Mouse (Mus musculus) G1E-ER4 (cell line): ENCODE data around the gene Zfp454. TPM values are rescaled to one million over a fixed set of nuclear protein-coding genes. Genes with fewer than 3 reads are reported as not detected.

ENCODE experiments used
- GATA1 ChIP-seq: IDR thresholded peaks from one replicate; pipeline ENCODE4 v1.8.0; 2012; ENCODE audit warnings: low read length, inconsistent platforms
- polyA plus RNA-seq: library from polyadenylated mRNA; stranded (reverse); fragments of >175 nt; gene quantifications from 2 replicates; pipeline ENCODE4 v1.2.3, GENCODE M21; 2012

The Zfp454 gene
- not detected in 2 replicates for polyA plus RNA-seq

DNA sequence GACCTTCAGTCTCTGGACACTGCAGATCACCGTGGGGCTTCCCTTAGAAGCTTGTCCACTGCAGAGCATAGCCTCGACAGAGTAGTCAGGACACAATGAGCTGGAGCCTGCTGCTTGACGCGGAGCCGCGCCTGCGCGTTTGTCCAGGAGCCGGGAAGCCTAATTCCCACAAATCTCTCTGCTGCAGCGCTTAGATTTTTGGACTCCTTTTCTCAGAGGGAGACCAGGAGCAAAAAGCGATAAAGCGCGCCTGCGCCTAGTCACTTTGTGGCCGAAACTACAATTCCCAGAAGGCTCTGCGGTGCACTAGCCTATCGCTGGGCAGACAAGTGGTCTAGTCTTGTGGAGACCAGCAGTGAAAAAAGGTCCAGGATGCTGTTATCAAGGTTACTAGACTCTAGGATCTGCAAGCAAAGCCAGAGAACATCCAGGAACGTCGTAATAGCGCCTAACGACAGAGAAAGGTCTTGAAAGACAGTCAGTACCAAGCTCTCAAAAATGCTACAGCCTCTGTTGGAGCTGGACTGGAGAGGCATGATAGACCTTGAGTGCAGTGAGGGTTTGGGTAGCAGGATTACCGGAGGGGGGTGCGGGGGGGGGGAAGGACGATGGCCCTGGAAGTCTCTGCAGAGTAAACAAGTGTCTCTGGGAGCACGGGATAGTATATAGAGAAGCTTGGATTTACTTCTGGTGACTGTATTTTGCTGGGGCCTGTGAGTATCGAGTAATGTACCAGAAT lies at the start of gene Zfp454:
Gene Zfp454 (minus strand): TSS at position 262 of the 739 bp plus-strand sequence.
- TF ChIP-seq GATA1 = no peak

DNA sequence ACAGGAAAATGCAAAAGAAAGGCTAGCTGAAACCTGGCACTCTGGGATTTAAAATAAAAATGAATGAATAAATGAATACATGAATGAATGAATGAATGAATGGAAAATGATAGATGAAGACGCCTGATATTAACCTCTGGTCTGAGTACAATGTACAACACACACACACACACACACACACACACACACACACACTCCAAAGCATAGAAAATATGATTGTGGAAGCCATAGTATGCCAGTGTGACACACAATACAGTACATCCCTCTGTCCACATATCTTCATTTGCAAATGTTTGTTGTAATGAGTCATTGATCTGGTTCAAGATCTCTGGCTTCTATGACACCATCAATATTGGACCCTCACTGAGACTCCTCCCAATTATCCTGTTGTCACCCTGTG lies 44.6 kb upstream of the Zfp454 start:
- TF ChIP-seq GATA1 = no peak

DNA sequence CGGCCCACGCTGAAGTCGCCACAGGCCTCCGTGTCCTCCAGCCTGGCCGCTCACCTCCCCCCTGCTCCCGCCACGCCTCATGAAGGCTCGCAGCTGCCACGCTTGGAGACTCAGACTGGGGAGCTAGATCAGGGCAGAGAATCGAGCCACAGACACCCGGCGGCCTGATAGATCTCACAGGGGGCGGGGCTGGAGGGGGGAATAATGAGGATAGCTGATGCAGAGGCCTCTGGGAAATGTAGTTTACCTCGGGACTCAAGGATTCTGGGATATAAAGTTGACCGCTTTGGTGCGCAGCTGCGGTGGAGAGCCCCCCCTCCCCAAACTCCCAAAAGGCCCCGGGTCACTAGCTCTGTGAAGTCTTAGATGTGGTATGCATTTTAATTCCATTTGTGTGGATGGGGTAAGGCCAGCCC lies 44.0 kb upstream of the Zfp454 start, which contains the start of gene Zfp354b:
Gene Zfp354b (minus strand): TSS at position 183 of the 416 bp plus-strand sequence.
- TF ChIP-seq GATA1 = no peak

DNA sequence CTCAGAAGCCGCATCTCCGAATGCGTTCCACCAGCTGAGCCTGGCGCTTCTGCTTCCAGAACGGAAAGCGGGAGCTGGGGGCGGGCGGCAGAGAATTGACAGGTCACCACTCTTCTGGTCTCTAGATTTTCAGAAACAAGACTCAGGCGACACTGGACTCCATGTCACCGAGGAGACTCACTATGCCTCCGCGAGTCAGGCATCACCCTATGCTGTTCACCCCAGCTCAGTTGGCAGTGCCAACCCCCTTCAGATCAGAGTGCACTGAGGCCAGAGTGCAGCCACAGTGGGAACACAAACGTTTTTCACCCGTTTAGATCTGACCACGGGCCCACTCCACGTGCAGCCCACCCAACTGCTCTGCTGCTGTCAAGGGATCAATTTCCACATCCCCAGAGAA lies 43.6 kb upstream of the Zfp454 start:
- no peak for TF ChIP-seq GATA1

DNA sequence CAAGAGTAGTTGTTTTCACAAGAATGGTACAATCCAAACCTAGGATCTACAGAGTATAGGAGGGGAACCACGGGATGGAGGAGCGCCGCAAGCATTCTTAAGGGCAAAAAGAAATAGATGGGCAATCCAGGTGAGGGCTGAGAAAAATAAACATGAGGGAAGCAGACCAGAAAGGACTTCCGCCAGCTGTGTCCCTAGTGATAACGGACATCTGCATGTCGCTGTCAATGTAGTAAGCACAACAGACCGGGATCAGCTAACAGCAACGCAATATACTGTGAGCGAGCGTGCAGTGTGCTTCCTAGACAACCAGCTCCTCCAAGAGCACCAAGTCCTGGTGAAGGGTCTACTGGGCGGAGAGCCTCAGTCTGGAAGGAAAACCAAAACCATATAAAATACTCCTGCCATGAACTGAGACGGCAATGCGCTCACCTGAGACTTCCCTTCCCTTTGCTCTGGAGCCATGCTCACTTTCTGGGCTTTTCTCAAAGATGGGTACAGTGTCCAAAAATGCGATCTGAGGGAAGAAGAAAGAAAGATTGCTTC lies 43.1 kb upstream of the Zfp454 start:
- TF ChIP-seq GATA1 = no peak

DNA sequence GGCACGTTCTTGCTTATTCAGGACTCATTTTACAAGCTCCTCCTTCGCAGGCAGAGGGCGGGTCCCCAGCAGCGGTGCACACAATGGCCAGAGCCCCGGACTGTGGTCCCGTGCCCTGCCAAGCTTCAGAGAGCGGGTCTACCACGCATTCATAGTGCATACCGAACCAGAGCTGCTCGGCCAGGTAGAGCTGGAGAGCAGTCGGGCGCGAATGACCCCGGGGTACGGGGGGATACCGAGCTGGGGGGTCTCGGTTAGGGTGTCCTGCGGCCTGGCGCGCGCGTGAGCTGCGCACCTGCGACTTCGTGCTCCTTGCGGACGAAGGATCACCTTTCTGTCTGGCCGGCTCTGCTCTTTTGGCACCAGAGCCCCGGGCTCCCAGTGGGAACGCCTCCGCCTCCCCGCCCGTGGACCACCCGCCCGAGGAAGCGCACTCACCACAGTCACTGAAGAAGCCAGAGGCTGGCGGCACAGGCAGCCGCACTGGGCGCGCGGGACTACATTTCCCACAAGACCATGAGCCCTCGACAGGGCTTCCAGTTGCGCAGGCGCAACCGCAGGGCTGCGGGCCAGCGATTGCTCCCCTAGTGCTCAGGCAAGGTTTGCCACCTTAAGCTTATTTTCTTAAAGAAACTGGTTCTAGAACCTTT lies 28.3 kb upstream of the Zfp454 start, which contains the start of gene Zfp2:
Gene Zfp2 (minus strand): TSS at position 495 of the 650 bp plus-strand sequence.
- no peak for TF ChIP-seq GATA1

DNA sequence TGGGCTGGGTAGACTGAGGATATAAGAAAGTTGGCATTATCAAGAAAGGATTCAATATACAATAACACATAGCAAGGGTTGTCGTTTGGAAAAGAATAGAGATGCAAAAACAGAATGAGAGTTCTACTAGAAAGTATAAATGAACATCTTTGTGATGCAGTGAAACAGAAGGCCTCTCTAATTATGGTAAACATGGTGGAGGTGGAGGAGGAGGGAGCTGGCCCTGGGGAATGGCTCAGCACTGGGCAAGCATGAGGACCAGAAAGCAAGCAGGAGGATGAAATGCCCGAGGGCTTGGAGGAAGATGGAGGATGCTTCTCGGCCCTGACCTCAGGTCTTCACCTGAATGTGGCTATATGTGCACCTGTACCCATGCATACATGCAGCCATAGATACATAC lies 27.0 kb upstream of the Zfp454 start:
- TF ChIP-seq GATA1 = no peak

DNA sequence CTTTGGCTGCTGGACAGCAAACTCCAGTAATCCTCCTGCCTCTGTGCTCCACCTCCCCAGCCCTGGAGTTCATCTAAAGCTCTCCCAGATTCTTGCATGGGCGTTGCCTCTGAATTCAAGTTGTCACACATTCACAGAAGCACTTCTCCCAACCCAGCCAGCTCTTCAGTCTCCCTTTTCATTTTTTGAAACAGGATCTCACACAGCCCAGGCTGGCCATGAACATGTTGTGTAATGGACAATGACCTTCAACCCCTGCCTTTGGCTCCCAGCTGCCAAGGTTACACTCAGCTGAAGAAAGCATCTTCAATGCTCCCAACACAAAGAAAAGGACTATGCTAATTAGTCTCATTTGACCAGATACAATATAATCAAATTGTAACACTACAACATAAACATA lies 25.9 kb upstream of the Zfp454 start:
- TF ChIP-seq GATA1 = no peak

DNA sequence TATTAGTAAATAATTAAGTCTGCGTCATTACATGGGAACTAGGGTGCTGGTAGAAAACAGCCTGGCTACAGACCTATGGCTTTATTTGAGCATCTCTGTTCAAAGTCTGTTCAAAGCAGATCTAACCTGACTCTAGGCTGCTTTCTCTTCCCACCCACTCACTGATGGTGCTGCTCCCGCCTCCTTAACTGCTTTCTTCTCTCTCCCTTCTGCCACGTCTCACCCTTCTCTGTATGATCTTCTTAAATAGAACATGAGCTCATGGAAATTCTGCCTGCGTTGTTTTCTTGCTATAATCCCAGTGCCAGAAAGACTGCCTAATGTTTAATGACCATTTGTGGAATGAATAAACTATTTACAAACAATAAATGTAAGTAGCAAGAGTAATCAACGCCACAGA lies 20.7 kb upstream of the Zfp454 start:
- no peak for TF ChIP-seq GATA1

DNA sequence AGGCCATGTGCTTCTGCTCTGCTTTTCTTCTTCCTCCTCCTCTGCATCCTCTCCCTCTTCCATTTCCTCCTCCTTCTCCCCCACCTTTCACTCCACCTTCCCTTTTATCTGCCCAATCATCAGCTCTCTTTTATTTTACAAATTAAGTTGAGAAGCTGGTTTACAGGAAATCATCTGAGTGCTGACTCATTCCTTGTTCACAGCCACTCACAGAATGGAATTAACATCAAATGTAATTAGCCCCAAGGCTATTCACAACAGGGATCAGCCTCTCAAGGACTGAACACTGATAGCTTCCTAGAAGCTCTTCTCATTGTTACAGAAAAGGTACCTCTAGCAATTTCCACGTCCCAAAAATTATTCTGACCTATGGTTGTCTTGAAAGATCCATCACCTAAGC lies 9.9 kb upstream of the Zfp454 start:
- no peak for TF ChIP-seq GATA1

DNA sequence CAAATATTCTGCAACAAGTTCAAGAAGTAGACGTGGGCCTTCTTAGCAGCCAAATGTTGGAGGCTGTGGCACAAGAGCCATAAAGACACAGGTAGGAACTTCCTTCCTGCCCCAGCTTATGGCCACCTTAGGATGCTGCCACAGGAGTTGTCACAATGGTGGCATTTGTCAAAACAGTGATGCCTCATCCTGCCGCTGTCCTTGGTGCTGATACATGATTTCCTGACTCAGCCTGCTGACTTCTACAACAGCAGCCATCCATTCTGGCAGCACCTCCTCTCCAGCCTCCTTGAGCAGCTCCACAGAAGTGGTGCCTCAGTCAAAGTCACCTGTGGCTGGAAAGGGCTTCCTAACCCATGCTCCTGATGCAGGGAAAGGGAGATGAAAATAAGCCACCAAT lies 5.0 kb upstream of the Zfp454 start:
- TF ChIP-seq GATA1 = no peak

DNA sequence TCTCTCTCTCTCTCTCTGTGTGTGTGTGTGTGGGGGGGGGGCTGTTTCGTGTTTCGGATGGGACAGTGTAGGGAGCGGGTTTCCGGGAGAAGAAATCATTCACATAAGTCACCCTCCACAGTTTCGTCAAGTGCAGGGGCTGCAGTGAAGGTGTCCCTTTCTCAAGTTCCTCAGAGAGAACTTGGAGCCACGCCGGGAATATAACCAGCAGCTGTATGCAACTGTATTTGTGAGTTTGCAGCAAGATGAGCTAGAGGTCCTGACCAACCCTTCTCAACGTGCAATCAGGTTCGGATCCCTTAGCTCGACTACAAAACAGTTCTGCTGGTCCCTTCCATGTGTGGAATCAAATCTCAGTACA lies 538 bp downstream of the Zfp454 start:
- no peak for TF ChIP-seq GATA1

DNA sequence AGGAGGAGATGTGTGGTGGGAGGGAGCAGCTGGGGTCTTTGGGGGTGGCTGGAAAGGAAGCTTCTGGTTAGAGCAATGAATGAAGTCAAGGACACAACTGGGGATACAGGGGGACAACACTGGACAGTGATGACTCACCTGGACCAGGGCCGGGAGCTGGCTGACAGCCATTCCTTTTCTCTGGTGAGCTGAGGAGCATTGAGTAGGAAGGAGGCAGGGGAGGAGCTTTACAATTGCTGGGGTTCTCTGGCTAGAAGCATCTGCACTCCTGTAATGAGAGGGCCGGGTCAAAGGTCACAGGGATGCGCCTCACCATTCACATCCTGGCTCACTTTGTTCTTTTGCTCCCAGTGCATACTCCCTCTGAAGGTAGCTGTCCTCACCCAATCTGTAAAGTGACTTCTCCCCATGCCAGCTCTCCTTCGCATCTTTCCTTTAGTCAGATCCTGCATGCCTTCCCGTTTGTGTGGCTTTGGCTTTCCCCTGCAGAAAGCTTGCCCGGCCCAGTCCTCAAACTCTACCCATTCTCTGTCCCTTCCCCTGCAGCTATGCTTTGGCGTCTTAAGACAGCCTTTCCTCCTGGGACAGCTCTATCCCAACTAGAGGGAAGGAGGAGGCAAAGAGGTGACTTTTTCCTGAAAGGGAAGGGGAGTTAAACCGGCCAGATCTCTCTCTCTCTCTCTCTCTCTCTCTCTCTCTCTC lies 1.1 kb downstream of the Zfp454 start:
- no peak for TF ChIP-seq GATA1

DNA sequence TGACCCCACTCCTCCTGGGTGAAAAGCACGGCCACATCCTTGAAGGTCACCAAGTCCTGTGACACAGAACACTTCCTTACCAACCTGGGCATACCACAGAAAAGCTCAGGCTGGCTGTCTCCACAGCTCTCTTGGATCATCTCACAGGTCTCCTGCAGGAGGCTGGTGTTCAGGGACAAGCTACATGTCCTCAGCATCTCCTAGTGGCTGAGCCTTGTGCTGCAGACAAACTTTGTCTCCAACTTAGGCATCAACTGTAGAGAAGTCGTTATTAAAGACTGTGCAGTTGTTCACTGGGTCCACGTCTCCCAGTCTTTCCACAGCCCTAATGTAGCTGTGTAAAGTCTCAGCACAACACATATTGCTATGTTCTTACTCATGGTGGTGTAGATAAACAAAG lies 3.7 kb downstream of the Zfp454 start:
- TF ChIP-seq GATA1 = no peak

DNA sequence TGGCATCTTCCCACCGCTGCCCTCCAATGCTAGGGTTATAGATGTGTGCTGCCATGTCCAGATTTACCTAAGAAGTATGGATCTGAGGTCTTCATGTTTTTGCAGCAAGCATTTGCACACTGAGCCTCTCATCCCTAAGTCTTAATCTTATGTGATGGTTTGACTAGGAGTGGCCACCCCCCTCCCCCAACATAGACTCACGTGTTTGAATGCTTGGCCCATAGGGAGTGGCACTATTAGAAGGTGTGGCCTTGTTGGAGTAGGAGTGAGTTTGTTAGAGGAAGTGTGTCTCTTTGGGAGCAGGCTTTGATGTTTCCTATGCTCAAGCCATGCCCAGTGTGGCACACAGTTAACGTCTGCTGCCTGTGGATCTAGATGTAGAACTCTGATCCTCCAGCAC lies 8.8 kb downstream of the Zfp454 start:
- no peak for TF ChIP-seq GATA1

DNA sequence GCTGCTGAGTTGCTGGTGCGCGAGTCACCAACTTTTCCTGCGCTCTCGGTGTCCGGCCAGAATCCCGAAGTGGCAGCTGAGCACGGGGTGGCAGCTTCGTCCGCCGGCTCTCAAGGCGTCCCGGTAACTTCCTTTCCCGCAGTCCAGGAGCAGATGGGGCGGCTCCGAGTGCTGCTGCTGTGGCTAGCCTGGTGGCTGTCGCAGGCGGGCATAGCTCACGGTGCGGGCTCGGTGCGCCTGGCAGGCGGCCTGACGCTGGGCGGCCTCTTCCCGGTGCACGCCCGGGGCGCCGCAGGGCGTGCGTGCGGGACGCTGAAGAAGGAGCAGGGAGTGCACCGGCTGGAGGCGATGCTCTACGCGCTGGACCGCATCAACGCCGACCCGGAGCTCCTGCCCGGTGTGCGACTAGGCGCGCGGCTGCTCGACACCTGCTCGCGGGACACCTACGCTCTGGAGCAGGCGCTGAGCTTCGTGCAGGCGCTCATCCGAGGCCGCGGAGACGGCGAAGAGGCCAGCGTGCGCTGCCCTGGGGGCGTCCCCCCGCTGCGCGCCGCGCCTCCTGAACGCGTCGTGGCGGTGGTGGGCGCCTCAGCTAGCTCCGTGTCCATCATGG lies 36.4 kb downstream of the Zfp454 start:
- TF ChIP-seq GATA1 = no peak
